In genomic region chr10:93889976-93890375, GRCm38 (mm10) we compare ENCODE assay signal across 9 mouse cellular contexts. TPM values are rescaled to one million over a fixed set of nuclear protein-coding genes. Genes with fewer than 3 reads are reported as not detected.
DNase-seq lines count a peak whose midpoint lies in the region; ATAC-seq and TF ChIP-seq lines count a peak whose summit lies in the region.
"Had no signal": no experiment of that assay in that cellular context is flagged by ENCODE, and none has a peak within 500 bp of the region (broad histone marks: within the 10 kb centered on the region; RNA-seq: fewer than 3 reads in every experiment).

No protein-coding gene starts in this region.

- peak overlapping the region; percentile 88 for H3K4me3 ChIP-seq in kidney, adult 2 months (ENCODE audit: insufficient read depth, low read depth, low read length)
- H3K4me3 ChIP-seq in ES-Bruce4 (ENCODE audit: low read depth, low read length), result peak overlapping the region; percentile 86
- peak overlapping the region; percentile 99 for H3K4me3 ChIP-seq in intestine, embryonic 16.5 days (ENCODE audit: low read length)
- peak overlapping the region; percentile 85 for H3K4me3 ChIP-seq in lung, postnatal 0 days (ENCODE audit: low read depth, low read length)

- TF ChIP-seq POLR2A in kidney, adult 2 months (IDR thresholded peaks at IDR 0.05; ENCODE audit: low read depth, low read length), result no peak
- TF ChIP-seq POLR2A in ES-Bruce4 (IDR thresholded peaks at IDR 0.05; ENCODE audit: insufficient read depth, low read length), result no peak

- H3K36me3 ChIP-seq in kidney, adult 2 months (ENCODE audit: control insufficient read depth, insufficient read depth, low read length), result peaks cover 2% of the 10 kb centered on the region
- peaks cover 18% of the 10 kb centered on the region for H3K36me3 ChIP-seq in ES-Bruce4 (ENCODE audit: control insufficient read depth, insufficient read depth, low read length, poor library complexity, severe bottlenecking)
- H3K36me3 ChIP-seq in intestine, embryonic 16.5 days (ENCODE audit: control insufficient read depth, insufficient read depth, low read length), result peaks cover 8% of the 10 kb centered on the region
- H3K36me3 ChIP-seq in lung, postnatal 0 days (ENCODE audit: insufficient read depth, low read length), result 0 out of 2 replicates have a peak, but pooled peaks cover under 1% of the 10 kb centered on the region

- H3K9me3 ChIP-seq in ES-Bruce4 (replicated peaks; ENCODE audit: control insufficient read depth, insufficient read depth, low read length, poor library complexity, severe bottlenecking), result no peaks in the 10 kb centered on the region
- H3K9me3 ChIP-seq in intestine, embryonic 16.5 days (ENCODE audit: control insufficient read depth, low read length), result no peaks in the 10 kb centered on the region
- no peaks in the 10 kb centered on the region for H3K9me3 ChIP-seq in lung, postnatal 0 days (ENCODE audit: low read length)

- no peaks in the 10 kb centered on the region for H3K27me3 ChIP-seq in kidney, adult 2 months (replicated peaks; ENCODE audit: control insufficient read depth, insufficient read depth, low read length)
- no peaks in the 10 kb centered on the region for H3K27me3 ChIP-seq in ES-Bruce4 (ENCODE audit: control insufficient read depth, insufficient read depth, low read length, poor library complexity, severe bottlenecking)
- H3K27me3 ChIP-seq in intestine, embryonic 16.5 days (replicated peaks; ENCODE audit: control insufficient read depth, insufficient read depth, low read length), result no peaks in the 10 kb centered on the region
- no peaks in the 10 kb centered on the region for H3K27me3 ChIP-seq in lung, postnatal 0 days (replicated peaks; ENCODE audit: insufficient read depth, low read length)

- no peak for TF ChIP-seq CTCF in kidney, adult 2 months (conservative IDR thresholded peaks at IDR 0.05; ENCODE audit: insufficient read depth, insufficient read length, low read depth, low read length)
- no peak for TF ChIP-seq CTCF in ES-Bruce4 (IDR thresholded peaks at IDR 0.05; ENCODE audit: low read depth, low read length)
- TF ChIP-seq CTCF in lung, postnatal 0 days (IDR thresholded peaks at IDR 0.05), result no peak

- peak; percentile 10 for DNase-seq in kidney, adult 2 months
- no peak for DNase-seq in kidney, postnatal 4 days
- no peak for DNase-seq in lung, postnatal 0 days (ENCODE audit: low spot score)
- no peak for DNase-seq in adrenal gland, adult 8-10 months
- no peak for DNase-seq in B cell, adult 2 months

- peaks cover 3% of the 10 kb centered on the region; the same call in 1 of the 2 replicates for H3K4me1 ChIP-seq in kidney, adult 2 months (ENCODE audit: control insufficient read depth, insufficient read depth, low read length)
- no peaks in the 10 kb centered on the region for H3K4me1 ChIP-seq in ES-Bruce4 (ENCODE audit: control insufficient read depth, insufficient read depth, low read length)
- peaks cover 5% of the 10 kb centered on the region for H3K4me1 ChIP-seq in intestine, embryonic 16.5 days (ENCODE audit: control insufficient read depth, insufficient read depth, low read length)
- H3K4me1 ChIP-seq in lung, postnatal 0 days (ENCODE audit: insufficient read depth, low read depth, low read length), result peaks cover 3% of the 10 kb centered on the region; the same call in 1 of the 2 replicates

- no peak overlapping the region for H3K27ac ChIP-seq in kidney, adult 2 months (ENCODE audit: insufficient read depth, low read depth, low read length)
- no peak overlapping the region for H3K27ac ChIP-seq in ES-Bruce4 (ENCODE audit: insufficient read depth, low read length)
- peak overlapping the region; percentile 29 for H3K27ac ChIP-seq in intestine, embryonic 16.5 days (ENCODE audit: low read length)
- no peak overlapping the region for H3K27ac ChIP-seq in lung, postnatal 0 days (ENCODE audit: low read length)

- 3% methylated on average over 22 of the region's 22 CpGs for WGBS in kidney, adult 2 months
- WGBS in intestine, embryonic 16.5 days, result under 1% methylated on average over 22 of the region's 22 CpGs
- 2% methylated on average over 22 of the region's 22 CpGs for WGBS in lung, postnatal 0 days

- TF ChIP-seq EP300 in ES-Bruce4 (IDR thresholded peaks at IDR 0.05; ENCODE audit: insufficient read depth, low read depth, low read length), result no peak
- TF ChIP-seq EP300 in lung, postnatal 0 days (IDR thresholded peaks at IDR 0.05), result no peak

- ATAC-seq in erythroid progenitor cell, adult 5-6 weeks (replicated peaks; ENCODE audit: low FRiP score, poor library complexity, severe bottlenecking), result 0 out of 2 replicates have a peak, but pooled peaks have one; percentile 3
- no peak; the same call in 1 of the 2 replicates for ATAC-seq in intestine, embryonic 16.5 days
- ATAC-seq in lung, postnatal 0 days, result peak; percentile 10; the same call in 1 of the 2 replicates

- H3K4me2 ChIP-seq in intestine, embryonic 16.5 days (ENCODE audit: low read depth, low read length), result peak overlapping the region; percentile 90
- H3K4me2 ChIP-seq in lung, postnatal 0 days (replicated peaks; ENCODE audit: low read depth, low read length), result peak overlapping the region; percentile 83

- H3K9ac ChIP-seq in ES-Bruce4 (ENCODE audit: low read depth, poor library complexity, severe bottlenecking), result peak overlapping the region; percentile 76
- peak overlapping the region; percentile 95 for H3K9ac ChIP-seq in intestine, embryonic 16.5 days (ENCODE audit: low read depth, low read length)
- H3K9ac ChIP-seq in lung, postnatal 0 days (replicated peaks; ENCODE audit: low read depth), result peak overlapping the region; percentile 89

RNA-seq across cellular contexts. Expression of gene Metap2, which starts 6.9 kb away (rescaled TPM):
- 35.9 and 47.3 TPM in 2 replicates for polyA plus RNA-seq in kidney, adult 2 months (2012; rRNA removed)
- 293 and 328 TPM in 2 replicates for polyA plus RNA-seq in ES-Bruce4 (2011; ENCODE audit: insufficient read depth, insufficient read length, low read depth, missing spikeins)
- 1,957 and 2,402 TPM in 2 replicates for total RNA-seq in erythroid progenitor cell, adult 5-6 weeks (2015; ENCODE audit: low replicate concordance)
- 2,822 and 3,110 TPM in 2 replicates for total RNA-seq in erythroid progenitor cell, adult 5-6 weeks (2017; ENCODE audit: low replicate concordance)
- polyA plus RNA-seq in intestine, embryonic 16.5 days (2015; fragmentation: Nextera tagmentation; extraction: Ambion mirVana), result 162 and 169 TPM in 2 replicates
- polyA plus RNA-seq in lung, postnatal 0 days (2015; fragmentation: Nextera tagmentation; extraction: Ambion mirVana), result 135 and 137 TPM in 2 replicates
- 100 to 1,000 TPM; 159 to 224 (median 194) TPM for total RNA-seq in adrenal gland, adult 8-10 months (2022)

RNA-seq across cellular contexts. Expression of gene Usp44, which starts 58.6 kb away (rescaled TPM):
- polyA plus RNA-seq in kidney, adult 2 months (2012; rRNA removed), result 0.03 TPM in 1 of 2 replicates, not detected in the other
- polyA plus RNA-seq in ES-Bruce4 (2011; ENCODE audit: insufficient read depth, insufficient read length, low read depth, missing spikeins), result 16.7 and 19.2 TPM in 2 replicates
- total RNA-seq in erythroid progenitor cell, adult 5-6 weeks (2015; ENCODE audit: low replicate concordance), result not detected in 2 replicates
- total RNA-seq in erythroid progenitor cell, adult 5-6 weeks (2017; ENCODE audit: low replicate concordance), result not detected in 2 replicates
- 0.17 and 0.34 TPM in 2 replicates for polyA plus RNA-seq in intestine, embryonic 16.5 days (2015; fragmentation: Nextera tagmentation; extraction: Ambion mirVana)
- polyA plus RNA-seq in lung, postnatal 0 days (2015; fragmentation: Nextera tagmentation; extraction: Ambion mirVana), result 0.12 TPM in 1 of 2 replicates, not detected in the other
- not detected for total RNA-seq in adrenal gland, adult 8-10 months (2022)
- total RNA-seq: layer of hippocampus, postnatal 25 days had no signal

Comparison
In these comparisons a context has a peak if more than half of its experiments do, and no peak if none do; other contexts are left out.
1. RNA of gene Usp44, which starts 58.6 kb away (polyA plus RNA-seq): 16.7 to 19.2 TPM in ES-Bruce4; 0.17 to 0.34 TPM in intestine, embryonic 16.5 days, 0.12 TPM in lung, postnatal 0 days and 0.03 TPM in kidney, adult 2 months; every median in the first group is over 10 times any median in the second.
2. Peak in every context shown above with its lines, with median percentiles within 50 percentile points of each other: H3K4me3 ChIP-seq and H3K9ac ChIP-seq.